Mouse (Mus musculus): ENCODE data around the gene Krt33a.

DNA sequence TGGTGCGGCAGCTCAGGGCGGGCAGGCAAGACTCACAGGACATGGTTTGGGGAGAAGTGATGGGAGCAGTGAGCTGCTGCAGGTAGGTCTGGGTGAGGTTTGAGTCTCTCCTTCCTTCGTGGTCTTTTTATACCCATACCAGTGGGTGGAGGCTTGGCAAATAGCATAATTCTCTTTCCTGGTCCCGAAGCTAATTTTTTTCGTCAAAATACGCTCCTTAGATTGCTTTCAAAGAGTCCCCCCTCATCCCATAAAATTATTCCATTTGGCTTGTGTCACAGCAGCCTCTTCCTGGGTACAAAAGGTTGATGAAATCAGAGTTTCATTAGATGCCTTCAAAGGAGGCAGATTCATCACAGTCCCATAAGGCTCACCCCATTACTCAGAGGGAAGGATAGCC lies 25.4 kb upstream of the Krt33a start, which contains the start of gene Krt34:
- TF ChIP-seq CTCF (IDR thresholded peaks at IDR 0.05; ENCODE audit: low read depth), result no peak
- TF ChIP-seq EP300 (optimal IDR thresholded peaks at IDR 0.05), result no peak
